Mouse (Mus musculus): ENCODE measurements around the gene Egr4. TPM values are rescaled to one million over a fixed set of nuclear protein-coding genes. Genes with fewer than 3 reads are reported as not detected.

Gene Egr4
- polyA plus RNA-seq, 1 experiment = not detected

DNA sequence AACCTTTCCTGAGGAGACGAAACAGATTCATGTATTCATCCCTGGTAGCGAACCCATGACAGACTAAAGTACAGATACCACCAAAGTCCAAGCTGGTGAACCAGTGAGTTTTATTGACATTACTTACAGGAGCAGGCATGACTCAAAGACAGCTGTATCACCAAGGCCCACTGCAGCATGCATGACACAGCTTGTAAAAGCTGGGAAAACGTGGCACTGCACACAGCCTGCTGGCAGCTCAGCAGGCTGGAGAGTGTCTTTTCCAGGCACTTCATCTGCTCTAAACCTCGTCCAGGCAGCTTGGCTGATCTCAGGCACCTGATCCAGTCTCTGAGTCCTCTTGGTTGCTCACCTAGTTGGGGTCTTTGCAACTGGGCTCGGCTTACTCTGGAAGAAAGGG is 4.8 kb downstream of the Egr4 start:
- WGBS = 42% methylated on average over 5 of the region's 5 CpGs
- Histone ChIP-seq H3K36me3 (ENCODE audit: control insufficient read depth, insufficient read depth, low read length) (no peaks in the 10 kb centered on the region), H3K27me3 (ENCODE audit: control insufficient read depth, insufficient read depth, low read length) (peaks cover 26% of the 10 kb centered on the region), H3K4me3 (ENCODE audit: low read depth, low read length) (no peak overlapping the region), H3K4me1 (ENCODE audit: control insufficient read depth, insufficient read depth, insufficient read length, low read length) (peaks cover 6% of the 10 kb centered on the region; the same call in 1 of the 2 replicates), H3K27ac (ENCODE audit: insufficient read depth, low read depth, low read length) (no peak overlapping the region)
- no peak for TF ChIP-seq CTCF (IDR thresholded peaks at IDR 0.05; ENCODE audit: extremely low read depth, insufficient read length, insufficient replicate concordance, low read depth, low read length)
- no peak for TF ChIP-seq POLR2A (IDR thresholded peaks at IDR 0.05; ENCODE audit: low read depth, low read length)

DNA sequence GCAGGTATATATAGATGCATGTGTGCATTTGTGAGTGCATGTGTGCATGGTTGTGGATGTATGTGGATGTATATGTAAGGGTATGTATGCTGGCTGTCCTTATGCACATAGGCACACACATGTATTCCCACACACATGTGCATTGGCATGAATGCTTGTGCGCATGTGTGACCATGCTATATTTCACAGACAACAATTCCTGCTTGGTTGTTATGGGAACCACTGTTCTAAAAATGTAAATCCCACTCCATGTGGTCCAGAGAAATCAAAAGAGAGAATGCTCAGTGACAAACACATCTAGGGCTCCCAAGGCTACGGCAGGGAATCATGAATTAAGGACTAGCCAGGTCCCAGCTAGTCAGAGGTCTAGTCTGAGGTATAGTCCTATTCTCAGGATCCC is 8.5 kb downstream of the Egr4 start:
- H3K36me3 ChIP-seq (ENCODE audit: control insufficient read depth, insufficient read depth, low read length) = no peaks in the 10 kb centered on the region
- H3K27me3 ChIP-seq (ENCODE audit: control insufficient read depth, insufficient read depth, low read length) = peaks cover 7% of the 10 kb centered on the region
- WGBS = 78% methylated on average over 2 of the region's 2 CpGs
- H3K27ac ChIP-seq (ENCODE audit: insufficient read depth, low read depth, low read length) = no peak overlapping the region
- H3K4me1 ChIP-seq (ENCODE audit: control insufficient read depth, insufficient read depth, insufficient read length, low read length) = no peaks in the 10 kb centered on the region; the same call in 1 of the 2 replicates
- TF ChIP-seq POLR2A (IDR thresholded peaks at IDR 0.05; ENCODE audit: low read depth, low read length) (no peak), CTCF (IDR thresholded peaks at IDR 0.05; ENCODE audit: extremely low read depth, insufficient read length, insufficient replicate concordance, low read depth, low read length) (no peak)
- no peak overlapping the region for H3K4me3 ChIP-seq (ENCODE audit: low read depth, low read length)

DNA sequence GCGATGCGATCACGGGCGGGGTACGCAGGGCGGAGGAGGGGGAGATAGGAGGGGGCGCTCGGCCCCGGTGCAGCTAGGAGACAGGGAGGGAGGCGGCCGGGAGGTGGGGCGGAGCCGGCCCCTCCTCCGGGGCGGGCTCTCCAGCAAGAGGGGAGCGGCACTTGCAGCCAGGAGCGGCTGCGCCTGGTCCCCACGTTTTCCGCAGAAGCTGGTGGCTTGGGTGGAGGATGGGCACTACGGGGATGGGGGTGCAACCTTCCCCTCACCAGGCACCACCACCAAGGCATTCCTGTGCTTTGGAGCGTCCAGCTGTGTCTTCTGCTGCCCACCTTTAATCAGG is 10.5 kb downstream of the Egr4 start, which contains the start of gene Fbxo41:
Gene Fbxo41 (minus strand): TSS at position 84 of the 340 bp plus-strand sequence.
- TF ChIP-seq CTCF (IDR thresholded peaks at IDR 0.05; ENCODE audit: extremely low read depth, insufficient read length, insufficient replicate concordance, low read depth, low read length) = no peak
- TF ChIP-seq POLR2A (IDR thresholded peaks at IDR 0.05; ENCODE audit: low read depth, low read length) = no peak
- H3K4me1 ChIP-seq (ENCODE audit: control insufficient read depth, insufficient read depth, insufficient read length, low read length) = no peaks in the 10 kb centered on the region; the same call in 1 of the 2 replicates
- no peak within 1 kb of the TSS for H3K27ac ChIP-seq (ENCODE audit: insufficient read depth, low read depth, low read length)
- H3K36me3 ChIP-seq (ENCODE audit: control insufficient read depth, insufficient read depth, low read length) = no peaks in the 10 kb centered on the region
- peak within 1 kb of the TSS; percentile 57 for H3K4me3 ChIP-seq (ENCODE audit: low read depth, low read length)
- peaks cover 7% of the 10 kb centered on the region for H3K27me3 ChIP-seq (ENCODE audit: control insufficient read depth, insufficient read depth, low read length)
- WGBS = 2% methylated on average over 14 of the region's 22 CpGs

DNA sequence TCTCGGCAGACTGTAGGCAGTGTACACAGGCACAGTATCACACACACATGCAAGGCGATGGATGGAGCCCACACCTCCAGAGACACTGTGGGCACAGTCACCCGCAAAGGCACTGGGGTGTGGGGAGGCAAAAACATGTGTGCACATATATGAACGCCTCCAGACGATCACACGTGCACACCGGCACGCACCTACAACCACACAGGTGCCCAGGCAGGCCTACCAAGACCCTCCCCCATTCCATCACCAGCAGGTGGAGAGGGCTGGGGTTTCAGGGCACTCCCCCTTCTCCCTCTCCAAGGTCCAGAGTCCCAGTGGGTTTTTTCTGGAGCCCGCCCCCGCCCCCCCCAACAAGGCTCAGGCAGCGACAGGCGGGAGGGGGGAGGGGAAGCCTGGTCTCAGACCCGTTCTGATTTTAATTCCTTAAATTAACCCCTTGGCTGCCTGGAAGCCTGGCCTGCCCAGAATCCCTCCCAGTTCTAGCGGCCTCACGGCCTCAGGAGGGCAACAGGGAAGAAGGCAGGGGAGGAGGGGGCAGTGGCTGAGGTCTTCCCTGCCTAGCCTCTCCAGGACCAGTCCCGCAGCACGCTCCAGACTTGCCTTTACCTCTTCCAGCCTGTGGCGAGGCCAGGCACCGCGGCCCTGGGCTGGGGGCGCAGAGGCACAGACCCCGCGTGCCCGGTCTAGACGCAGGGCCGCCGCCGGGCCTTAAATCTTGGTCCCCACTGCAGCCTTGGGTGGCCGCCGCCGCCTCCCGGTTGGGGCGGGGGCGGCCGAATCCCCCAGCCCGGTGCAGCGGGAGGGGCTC is 11.1 kb downstream of the Egr4 start:
- no peak for TF ChIP-seq POLR2A (IDR thresholded peaks at IDR 0.05; ENCODE audit: low read depth, low read length)
- no peaks in the 10 kb centered on the region for H3K36me3 ChIP-seq (ENCODE audit: control insufficient read depth, insufficient read depth, low read length)
- H3K27me3 ChIP-seq (ENCODE audit: control insufficient read depth, insufficient read depth, low read length) = peaks cover 7% of the 10 kb centered on the region
- no peak overlapping the region for H3K27ac ChIP-seq (ENCODE audit: insufficient read depth, low read depth, low read length)
- no peaks in the 10 kb centered on the region; the same call in 1 of the 2 replicates for H3K4me1 ChIP-seq (ENCODE audit: control insufficient read depth, insufficient read depth, insufficient read length, low read length)
- peak overlapping the region; percentile 57 for H3K4me3 ChIP-seq (ENCODE audit: low read depth, low read length)
- 5% methylated on average over 37 of the region's 37 CpGs for WGBS

DNA sequence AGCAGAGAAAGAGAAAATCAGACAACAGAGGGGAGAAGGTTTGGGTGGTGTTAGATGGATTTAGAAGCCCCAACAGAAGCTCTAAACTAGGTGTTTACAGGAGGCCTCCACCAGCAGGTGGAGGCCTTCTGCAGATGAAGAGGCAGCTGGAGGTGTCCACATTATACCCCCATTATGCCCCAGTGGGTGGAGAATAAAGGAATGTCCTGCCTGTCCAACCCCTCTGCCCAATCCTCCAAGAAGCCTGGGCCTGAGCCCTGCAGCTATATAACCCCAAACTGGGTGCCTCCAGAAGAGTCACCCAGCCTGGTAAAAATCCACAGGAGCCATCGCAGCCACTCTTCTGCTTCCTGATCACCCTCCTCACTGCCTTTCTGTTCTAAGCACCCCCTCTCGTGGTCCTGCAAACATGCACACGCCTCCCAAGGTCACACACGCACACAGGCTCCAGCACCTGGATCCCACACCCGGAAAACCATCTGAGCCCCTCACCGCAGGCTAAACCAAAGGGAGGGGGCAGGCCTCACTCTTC is 11.8 kb downstream of the Egr4 start:
- Histone ChIP-seq H3K36me3 (ENCODE audit: control insufficient read depth, insufficient read depth, low read length) (no peaks in the 10 kb centered on the region), H3K27ac (ENCODE audit: insufficient read depth, low read depth, low read length) (no peak overlapping the region), H3K27me3 (ENCODE audit: control insufficient read depth, insufficient read depth, low read length) (peaks cover 7% of the 10 kb centered on the region), H3K4me1 (ENCODE audit: control insufficient read depth, insufficient read depth, insufficient read length, low read length) (no peaks in the 10 kb centered on the region; the same call in 1 of the 2 replicates), H3K4me3 (ENCODE audit: low read depth, low read length) (no peak overlapping the region)
- TF ChIP-seq POLR2A (IDR thresholded peaks at IDR 0.05; ENCODE audit: low read depth, low read length) = no peak
- TF ChIP-seq CTCF (IDR thresholded peaks at IDR 0.05; ENCODE audit: extremely low read depth, insufficient read length, insufficient replicate concordance, low read depth, low read length) = no peak
- 18% methylated on average over 6 of the region's 6 CpGs for WGBS

DNA sequence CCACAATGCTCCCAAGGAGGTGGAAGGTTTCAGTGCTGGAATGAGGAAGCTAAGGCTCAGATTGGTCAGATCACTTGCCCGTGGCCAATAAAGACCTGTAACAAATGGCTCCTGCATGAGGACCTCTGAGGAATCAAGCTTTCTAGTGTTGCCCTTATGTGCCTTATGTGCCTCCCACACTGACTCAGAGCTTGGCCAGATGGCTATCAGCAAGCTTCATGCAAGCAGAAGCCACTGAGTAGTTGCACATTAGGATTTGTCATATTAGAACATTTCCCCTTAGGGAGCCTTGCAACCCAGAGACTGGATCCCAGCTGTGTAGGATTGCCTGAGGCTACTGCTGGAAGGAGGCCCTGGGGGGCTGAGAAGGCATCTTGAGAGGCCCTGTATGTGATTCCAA is 13.0 kb downstream of the Egr4 start:
- Histone ChIP-seq H3K27me3 (ENCODE audit: control insufficient read depth, insufficient read depth, low read length) (peaks cover 7% of the 10 kb centered on the region), H3K27ac (ENCODE audit: insufficient read depth, low read depth, low read length) (no peak overlapping the region), H3K4me1 (ENCODE audit: control insufficient read depth, insufficient read depth, insufficient read length, low read length) (no peaks in the 10 kb centered on the region; the same call in 1 of the 2 replicates), H3K36me3 (ENCODE audit: control insufficient read depth, insufficient read depth, low read length) (no peaks in the 10 kb centered on the region), H3K4me3 (ENCODE audit: low read depth, low read length) (no peak overlapping the region)
- TF ChIP-seq CTCF (IDR thresholded peaks at IDR 0.05; ENCODE audit: extremely low read depth, insufficient read length, insufficient replicate concordance, low read depth, low read length) (no peak), POLR2A (IDR thresholded peaks at IDR 0.05; ENCODE audit: low read depth, low read length) (no peak)
- WGBS = 56% methylated on average over 1 of the region's 1 CpGs

DNA sequence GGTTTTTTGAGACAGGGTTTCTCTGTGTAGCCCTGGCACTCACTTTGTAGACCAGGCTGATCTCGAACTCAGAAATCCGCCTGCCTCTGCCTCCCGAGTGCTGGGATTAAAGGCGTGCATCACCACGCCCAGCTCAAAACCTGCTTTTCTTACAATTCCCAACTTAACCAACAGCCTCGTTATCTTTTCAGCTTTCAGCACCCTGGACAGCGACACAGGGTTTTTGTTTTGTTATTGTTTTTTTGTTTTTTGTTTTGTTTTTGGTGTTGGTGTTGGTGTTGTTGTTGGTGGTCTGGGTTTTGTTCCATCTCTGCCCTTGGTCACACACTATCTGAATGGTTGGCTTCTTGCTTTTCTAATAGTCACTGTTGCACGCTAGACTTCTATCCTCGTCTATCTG is 15.2 kb downstream of the Egr4 start:
- no peaks in the 10 kb centered on the region for H3K36me3 ChIP-seq (ENCODE audit: control insufficient read depth, insufficient read depth, low read length)
- TF ChIP-seq POLR2A (IDR thresholded peaks at IDR 0.05; ENCODE audit: low read depth, low read length) (no peak), CTCF (IDR thresholded peaks at IDR 0.05; ENCODE audit: extremely low read depth, insufficient read length, insufficient replicate concordance, low read depth, low read length) (no peak)

More for the DNA sequence above, 15.2 kb downstream of the Egr4 start:
- Histone ChIP-seq H3K27me3 (ENCODE audit: control insufficient read depth, insufficient read depth, low read length) (peaks cover 7% of the 10 kb centered on the region), H3K4me3 (ENCODE audit: low read depth, low read length) (no peak overlapping the region), H3K4me1 (ENCODE audit: control insufficient read depth, insufficient read depth, insufficient read length, low read length) (no peaks in the 10 kb centered on the region; the same call in 1 of the 2 replicates), H3K27ac (ENCODE audit: insufficient read depth, low read depth, low read length) (no peak overlapping the region)
- WGBS = 52% methylated on average over 9 of the region's 9 CpGs
